ENCODE assay signal across 8 mouse cellular contexts in the genomic region with DNA sequence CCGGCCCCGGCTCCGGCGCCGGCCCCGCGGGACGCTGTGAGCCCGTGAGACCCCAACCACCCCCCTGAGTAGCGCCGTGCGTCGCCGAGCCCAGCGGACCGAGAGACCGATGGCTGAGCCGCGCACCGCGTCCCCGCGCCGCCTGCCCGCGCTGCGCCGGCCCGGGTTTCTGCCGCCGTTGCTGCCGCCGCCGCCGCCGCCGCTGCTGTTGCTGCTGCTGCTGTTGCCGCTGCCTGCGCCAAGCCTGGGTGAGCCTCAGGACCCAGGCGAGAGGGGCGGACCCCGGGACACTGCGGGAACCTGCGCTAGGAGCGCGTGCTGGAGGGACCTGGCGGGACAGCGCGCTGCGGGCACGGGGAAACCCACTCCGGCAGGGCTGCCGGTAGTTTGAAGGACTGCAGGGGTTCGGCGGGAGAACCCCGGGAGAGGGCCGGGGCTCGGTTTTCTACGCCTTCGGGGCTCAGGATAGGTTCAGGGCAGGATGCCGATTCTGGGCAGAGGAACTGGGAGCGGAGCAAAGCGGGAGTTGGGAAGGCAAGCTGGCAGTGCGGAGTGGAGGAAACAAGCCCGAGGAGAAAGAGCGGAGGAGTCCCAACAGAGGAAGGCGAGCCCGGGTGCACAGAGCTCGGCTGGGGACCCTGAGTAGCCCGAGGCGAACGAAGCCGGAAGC. TPM values are rescaled to one million over a fixed set of nuclear protein-coding genes. Genes with fewer than 3 reads are reported as not detected.
DNase-seq lines count a peak whose midpoint lies in the region; TF ChIP-seq lines count a peak whose summit lies in the region.

No protein-coding gene starts in this region.

- TF ChIP-seq POLR2A in cerebellum, adult 2 months (IDR thresholded peaks at IDR 0.05; ENCODE audit: borderline replicate concordance, insufficient read depth, low read length): no peak
- no peak for TF ChIP-seq POLR2A in ES-Bruce4 (IDR thresholded peaks at IDR 0.05; ENCODE audit: insufficient read depth, low read length)
- no peak for TF ChIP-seq POLR2A in embryonic fibroblast, embryonic 13.5 days (IDR thresholded peaks at IDR 0.05; ENCODE audit: low read depth, low read length)

- no peaks in the 10 kb centered on the region for H3K4me1 ChIP-seq in cerebellum, adult 2 months (ENCODE audit: control insufficient read depth, insufficient read depth, low read length)
- H3K4me1 ChIP-seq in ES-Bruce4 (ENCODE audit: control insufficient read depth, insufficient read depth, low read length): no peaks in the 10 kb centered on the region
- H3K4me1 ChIP-seq in embryonic fibroblast, embryonic 13.5 days (ENCODE audit: control insufficient read depth, insufficient read depth, low read length): 0 out of 2 replicates have a peak, but pooled peaks cover 3% of the 10 kb centered on the region

- no peaks in the 10 kb centered on the region for H3K36me3 ChIP-seq in ES-Bruce4 (ENCODE audit: control insufficient read depth, insufficient read depth, low read length, poor library complexity, severe bottlenecking)
- no peaks in the 10 kb centered on the region for H3K36me3 ChIP-seq in splenic B cell, adult 2 months (ENCODE audit: control insufficient read depth, insufficient read depth, low read length, poor library complexity, severe bottlenecking)

- H3K9ac ChIP-seq in ES-Bruce4 (ENCODE audit: low read depth, poor library complexity, severe bottlenecking): peak overlapping the region; percentile 84

- WGBS in cerebellum, adult 2 months: under 1% methylated on average over 62 of the region's 73 CpGs

- peak overlapping the region; percentile 57 for H3K4me3 ChIP-seq in cerebellum, adult 2 months (replicated peaks; ENCODE audit: insufficient read depth, low read depth, low read length)
- H3K4me3 ChIP-seq in ES-Bruce4 (ENCODE audit: low read depth, low read length): peak overlapping the region; percentile 84
- H3K4me3 ChIP-seq in embryonic fibroblast, embryonic 13.5 days (ENCODE audit: insufficient read depth, low read length): peak overlapping the region; percentile 50

- no peak for TF ChIP-seq CTCF in cerebellum, adult 2 months (IDR thresholded peaks at IDR 0.05; ENCODE audit: borderline replicate concordance, insufficient read depth, low read depth, low read length)
- no peak for TF ChIP-seq CTCF in ES-Bruce4 (IDR thresholded peaks at IDR 0.05; ENCODE audit: low read depth, low read length)
- no peak for TF ChIP-seq CTCF in embryonic fibroblast, embryonic 13.5 days (IDR thresholded peaks at IDR 0.05; ENCODE audit: borderline replicate concordance, insufficient read depth, low read length)

- H3K27me3 ChIP-seq in cerebellum, adult 2 months (ENCODE audit: control insufficient read depth, insufficient read depth, low read length): no peaks in the 10 kb centered on the region; the same call in 1 of the 2 replicates
- peaks cover 10% of the 10 kb centered on the region; the same call in 1 of the 2 replicates for H3K27me3 ChIP-seq in ES-Bruce4 (ENCODE audit: control insufficient read depth, insufficient read depth, low read length, poor library complexity, severe bottlenecking)
- no peaks in the 10 kb centered on the region; the same call in 1 of the 2 replicates for H3K27me3 ChIP-seq in splenic B cell, adult 2 months (ENCODE audit: control insufficient read depth, insufficient read depth, low read length, poor library complexity, severe bottlenecking)

- no peak for TF ChIP-seq EP300 in ES-Bruce4 (IDR thresholded peaks at IDR 0.05; ENCODE audit: insufficient read depth, low read depth, low read length)

- H3K27ac ChIP-seq in cerebellum, adult 2 months (ENCODE audit: insufficient read depth, low read length): no peak overlapping the region
- no peak overlapping the region for H3K27ac ChIP-seq in ES-Bruce4 (ENCODE audit: insufficient read depth, low read length)
- no peak overlapping the region for H3K27ac ChIP-seq in embryonic fibroblast, embryonic 13.5 days (ENCODE audit: insufficient read depth, low read length)

- intact Hi-C loops in heart, postnatal 14 days (cut with DNase I): no loop called here

- no peaks in the 10 kb centered on the region for H3K9me3 ChIP-seq in ES-Bruce4 (replicated peaks; ENCODE audit: control insufficient read depth, insufficient read depth, low read length, poor library complexity, severe bottlenecking)

- peak; percentile 28 to 52 for DNase-seq in cerebellum, adult 2 months
- no peak for DNase-seq in cerebellum, adult 11-12 months
- DNase-seq in heart, postnatal 14 days: peak; percentile 51 to 56
- peak; percentile 34 to 50 for DNase-seq in layer of hippocampus, postnatal 25 days (ENCODE audit: extremely low spot score in 1 of 2, low spot score in 1 of 2)
- peak; percentile 62 for DNase-seq in mesoderm, embryonic 11.5 days (ENCODE audit: low read depth, low spot score)
- peak; percentile 31 for DNase-seq in splenic B cell, adult 2 months (ENCODE audit: low read depth, low spot score)

RNA-seq across cellular contexts. Expression of a gene that starts 0.5 kb away (rescaled TPM):
- polyA plus RNA-seq in cerebellum, adult 2 months (2012; rRNA removed): 1.8 and 2.4 TPM in 2 replicates
- polyA plus RNA-seq in ES-Bruce4 (2011; ENCODE audit: insufficient read depth, insufficient read length, low read depth, missing spikeins): 8.6 and 8.9 TPM in 2 replicates
- not detected in 2 replicates for polyA plus RNA-seq in embryonic fibroblast, embryonic 13.5 days (2011; ENCODE audit: insufficient read length, low read depth, missing spikeins)
- total RNA-seq in heart, postnatal 14 days (2021): under 1 TPM; 0.22 to 0.24 TPM
- 1 to 10 TPM; 3.8 to 4.7 TPM for total RNA-seq in layer of hippocampus, postnatal 25 days (2021)

RNA-seq across cellular contexts. Expression of a gene that starts 40.2 kb away (rescaled TPM):
- 28.9 and 29.0 TPM in 2 replicates for polyA plus RNA-seq in cerebellum, adult 2 months (2012; rRNA removed)
- 15.5 and 17.5 TPM in 2 replicates for polyA plus RNA-seq in ES-Bruce4 (2011; ENCODE audit: insufficient read depth, insufficient read length, low read depth, missing spikeins)
- polyA plus RNA-seq in embryonic fibroblast, embryonic 13.5 days (2011; ENCODE audit: insufficient read length, low read depth, missing spikeins): 25.1 and 42.1 TPM in 2 replicates
- total RNA-seq in heart, postnatal 14 days (2021): 10 to 100 TPM in 1 of 2 experiments, 1 to 10 TPM in 1; 8.6 to 10.5 TPM
- total RNA-seq in layer of hippocampus, postnatal 25 days (2021): 10 to 100 TPM; 30.5 to 33.1 TPM

RNA-seq across cellular contexts. Expression of a gene that starts 53.7 kb away (rescaled TPM):
- polyA plus RNA-seq in cerebellum, adult 2 months (2012; rRNA removed): 5.7 and 6.6 TPM in 2 replicates
- polyA plus RNA-seq in ES-Bruce4 (2011; ENCODE audit: insufficient read depth, insufficient read length, low read depth, missing spikeins): 5.7 and 7.1 TPM in 2 replicates
- 1.5 and 2.7 TPM in 2 replicates for polyA plus RNA-seq in embryonic fibroblast, embryonic 13.5 days (2011; ENCODE audit: insufficient read length, low read depth, missing spikeins)
- 1 to 10 TPM; 3.4 to 3.6 TPM for total RNA-seq in heart, postnatal 14 days (2021)
- total RNA-seq in layer of hippocampus, postnatal 25 days (2021): 1 to 10 TPM; 3.7 to 4.6 TPM
